Mouse (Mus musculus) frontal cortex, postnatal 36 days (tissue): ENCODE measurements around the gene Tmem132c.

ENCODE experiments used
- DNase-seq, 2 experiments: peaks; one replicate each; pipeline ENCODE4 v3.0.0; 2022; ENCODE audit warnings: low spot score in 2 of 2

Gene Tmem132c

DNA sequence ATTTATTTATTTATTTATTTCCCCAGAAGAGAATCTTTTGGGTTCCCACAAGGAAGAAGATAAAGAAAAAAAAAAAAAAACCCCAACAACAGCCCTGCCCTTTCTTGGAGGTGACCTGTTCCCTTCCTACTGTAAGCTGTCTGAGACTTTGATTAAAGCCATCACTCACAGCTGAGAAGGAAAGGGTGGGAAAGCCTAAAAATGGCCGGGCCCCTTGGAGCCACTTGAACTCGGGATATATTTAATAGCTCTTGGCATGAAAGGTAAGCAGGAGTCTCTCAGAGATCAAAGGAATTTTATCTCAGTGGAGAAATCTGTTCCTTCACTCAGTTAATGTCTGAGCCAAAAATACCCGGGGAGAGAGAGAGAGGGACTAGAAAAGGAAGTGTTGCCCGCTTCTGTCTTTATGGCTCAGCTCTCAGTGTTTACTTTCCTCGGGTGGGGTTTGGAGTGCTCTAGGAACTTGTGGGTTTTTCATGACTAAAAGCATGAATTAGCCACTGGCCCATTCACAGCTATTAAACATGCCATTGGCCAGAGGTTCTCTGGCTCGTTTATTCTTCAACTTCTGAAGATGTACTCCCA, 41.0 kb downstream of the Tmem132c start:
- DNase-seq: no peak

DNA sequence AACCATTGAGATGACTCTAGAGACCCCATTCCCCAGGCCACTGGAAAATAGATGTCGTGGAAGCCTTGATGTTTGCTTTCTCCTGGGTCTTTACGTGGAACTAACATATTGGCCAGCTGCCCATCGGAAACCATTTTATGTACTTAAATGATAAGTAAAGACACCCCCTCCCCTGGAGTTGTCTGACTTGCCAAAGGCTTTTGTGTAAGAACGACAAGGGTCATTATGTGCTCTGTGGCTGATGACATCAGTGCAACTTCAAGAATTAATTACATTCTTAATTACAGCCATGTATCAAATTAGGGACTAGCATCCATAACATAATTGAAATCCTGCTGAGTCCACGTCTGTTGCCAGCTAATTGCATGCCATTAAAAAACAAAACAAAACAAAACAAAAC, 45.3 kb downstream of the Tmem132c start:
- DNase-seq: no peak

DNA sequence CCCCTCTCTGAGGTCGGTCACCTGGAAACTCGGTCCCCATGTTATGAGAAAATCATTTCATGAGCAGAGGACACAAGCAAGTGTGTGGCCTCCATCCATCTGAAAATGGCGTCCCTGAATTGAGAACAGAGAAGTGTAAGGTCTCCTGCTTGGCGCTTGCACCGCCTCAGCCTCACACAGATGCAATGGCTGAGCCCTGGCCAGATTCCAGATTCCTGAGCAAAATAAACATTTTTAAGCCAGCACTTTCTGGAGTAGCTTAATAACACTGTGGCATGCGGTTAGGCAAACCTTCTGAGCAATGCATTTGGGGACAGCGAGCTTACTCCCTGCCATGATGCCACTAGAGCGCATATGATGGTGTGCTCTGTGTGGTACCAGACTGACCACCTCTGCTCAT, 48.1 kb downstream of the Tmem132c start:
- DNase-seq: no peak

DNA sequence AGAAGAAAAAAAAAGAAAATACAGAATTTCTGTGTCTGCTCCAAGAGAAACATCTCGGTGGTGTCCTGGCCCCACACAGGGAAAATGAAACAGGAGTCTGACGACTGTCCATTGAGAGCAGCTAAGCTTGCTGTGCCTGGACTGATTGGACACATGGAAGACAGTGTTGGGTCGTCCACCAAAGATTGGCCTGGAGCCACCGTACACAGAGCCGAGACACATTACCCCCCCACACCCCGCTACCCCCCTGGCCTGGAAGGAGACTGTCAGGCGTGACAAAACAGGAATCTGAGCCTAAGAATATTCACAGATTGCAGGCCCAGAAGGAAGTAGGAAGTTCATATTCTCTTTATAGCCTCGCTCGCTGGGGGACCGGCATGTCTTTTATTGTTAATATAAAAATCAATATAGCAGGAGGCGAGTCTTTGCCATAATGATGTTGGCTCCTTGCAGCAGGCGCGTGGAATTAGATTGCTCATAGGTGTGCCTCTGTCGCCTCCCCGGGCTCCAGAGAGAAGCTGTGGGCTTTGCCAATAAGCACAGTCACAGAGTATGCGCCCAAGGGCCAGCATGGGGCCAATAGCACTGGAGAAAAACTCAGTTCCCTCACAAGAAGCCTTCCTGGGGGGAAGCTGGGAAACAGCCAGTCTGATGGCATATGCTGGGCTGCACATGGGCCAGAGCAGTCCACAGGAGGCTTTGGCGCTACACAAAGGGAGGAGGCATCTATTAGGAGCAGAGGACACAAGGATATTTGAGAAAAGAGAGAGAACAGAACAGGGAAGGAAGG, 49.0 kb downstream of the Tmem132c start:
- DNase-seq: no peak

DNA sequence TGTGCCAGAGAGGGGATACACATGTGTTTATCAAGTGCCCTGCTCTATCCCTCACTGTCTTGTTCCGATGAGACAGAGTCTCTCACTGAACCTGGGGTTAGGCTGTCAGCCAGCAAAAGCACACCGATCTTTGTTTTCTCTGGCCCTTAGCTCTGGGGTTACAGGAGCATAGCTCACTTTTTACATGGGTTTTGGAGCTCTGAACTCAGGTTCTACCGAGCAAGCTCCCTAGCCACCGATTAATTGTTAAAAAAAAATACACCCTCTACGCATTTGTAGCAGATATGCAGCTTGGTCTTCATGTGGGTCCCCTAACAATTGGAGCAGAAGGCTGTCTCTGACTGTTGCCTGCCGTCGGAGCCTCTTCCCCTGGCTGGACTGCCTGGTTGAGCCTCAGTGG, 50.0 kb downstream of the Tmem132c start:
- no peak for DNase-seq

DNA sequence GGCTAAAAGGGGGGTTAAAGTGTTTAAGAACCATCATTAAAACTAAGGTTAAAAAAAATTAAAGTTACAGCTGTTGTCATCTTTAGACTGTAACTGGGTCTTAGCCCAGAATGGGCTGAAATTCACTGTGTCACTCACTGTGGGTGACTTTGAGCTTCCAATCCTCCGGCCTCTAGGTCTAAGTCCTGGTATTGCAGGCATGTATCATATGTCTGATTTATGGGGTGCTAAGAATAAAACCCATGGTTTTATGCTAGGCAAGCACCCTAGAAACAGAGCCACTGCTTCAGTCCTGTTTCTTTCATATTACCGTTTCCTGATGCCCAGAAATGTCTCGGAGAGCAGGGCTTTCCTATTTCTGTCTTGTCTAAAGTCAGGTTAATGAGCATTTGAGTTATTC, 52.1 kb downstream of the Tmem132c start:
- DNase-seq: no peak

DNA sequence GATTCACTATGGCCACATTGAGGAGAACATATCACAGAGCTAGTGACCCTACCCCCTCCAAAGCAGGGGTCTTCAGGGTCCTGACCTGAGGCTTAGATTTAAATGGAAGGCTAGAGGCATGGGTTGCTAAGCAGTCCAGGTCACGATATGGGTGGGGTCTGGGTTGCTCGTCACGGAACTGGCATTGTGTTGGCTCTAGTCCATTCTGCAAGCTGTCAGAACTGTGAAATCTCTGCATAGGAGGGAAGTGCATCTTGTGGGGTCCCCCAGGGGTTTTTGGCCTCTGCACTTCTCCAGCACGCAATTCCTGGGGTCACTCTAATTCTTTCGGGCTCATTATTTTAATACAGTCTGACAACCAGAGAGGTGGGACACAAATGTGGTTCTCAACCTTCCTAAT, 55.9 kb downstream of the Tmem132c start:
- DNase-seq: no peak

DNA sequence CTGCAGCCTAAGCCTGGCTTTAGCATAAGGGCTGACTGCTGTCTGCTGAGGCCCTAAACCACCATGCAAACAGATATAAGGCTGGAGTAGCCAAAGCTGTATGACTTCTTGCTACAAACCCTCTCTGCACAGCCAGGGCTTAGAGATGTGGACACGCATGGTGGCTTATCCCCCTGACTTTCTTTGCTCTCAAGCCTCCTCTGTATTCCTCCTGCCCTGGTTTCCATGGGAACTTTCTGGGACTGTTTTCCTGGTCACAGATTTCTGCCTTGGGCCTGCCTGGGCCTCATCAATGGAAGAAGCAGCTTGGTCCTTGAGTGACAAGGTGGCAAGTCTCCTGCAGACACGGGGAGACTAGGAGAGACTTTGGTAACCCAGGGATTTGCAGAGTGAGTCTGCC, 56.5 kb downstream of the Tmem132c start:
- no peak for DNase-seq

DNA sequence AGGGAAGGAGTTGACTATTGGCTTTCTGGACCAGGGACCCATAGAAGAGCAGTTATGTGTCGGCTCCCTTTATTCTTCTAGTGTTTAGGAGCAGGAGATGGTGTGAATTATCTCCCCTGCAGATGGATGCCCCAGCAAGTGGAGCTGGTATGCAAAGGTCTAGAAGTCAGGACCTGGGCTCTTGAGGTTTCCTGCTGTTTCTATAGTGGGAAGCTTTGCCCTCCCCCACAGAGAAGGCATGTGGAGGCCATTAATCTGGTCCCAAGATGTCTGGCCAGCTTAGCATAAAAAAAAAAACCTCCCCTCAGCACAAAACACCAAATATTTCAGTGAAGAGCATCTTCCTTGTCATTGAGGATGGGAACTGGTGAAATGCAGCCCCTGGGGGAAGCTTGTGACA, 57.4 kb downstream of the Tmem132c start:
- no peak for DNase-seq

DNA sequence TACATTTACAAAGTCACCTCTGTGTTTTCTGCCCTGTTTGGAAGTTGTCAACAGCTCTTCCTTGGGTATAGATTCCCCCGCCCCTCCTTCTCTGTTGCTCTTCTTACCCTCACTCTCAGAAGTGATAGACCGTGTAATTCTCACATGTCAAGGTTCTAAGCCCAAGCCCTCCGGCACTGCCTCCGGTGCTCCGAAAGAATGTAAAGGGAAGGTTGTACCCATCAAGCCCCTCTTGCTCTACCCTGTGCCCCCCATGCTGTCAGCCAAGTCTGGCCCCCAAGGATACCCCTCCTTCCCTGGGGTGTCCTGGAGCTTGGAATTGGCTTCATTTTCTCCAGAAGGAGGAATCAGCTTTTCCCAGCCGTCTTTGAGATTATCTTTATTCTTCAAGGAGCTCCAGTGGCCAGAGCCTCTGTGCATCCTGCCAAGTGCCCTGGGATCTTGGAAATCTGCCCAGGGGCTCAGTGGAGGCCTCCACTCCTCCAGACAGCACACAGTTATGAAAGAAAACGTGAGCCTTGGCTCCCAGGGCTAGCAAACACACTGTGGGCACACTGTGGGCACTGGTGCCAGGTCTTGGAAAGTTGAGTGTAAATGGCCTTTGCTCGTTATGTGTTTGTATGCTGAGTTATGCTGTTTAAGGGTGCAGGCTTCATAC, 59.1 kb downstream of the Tmem132c start:
- peak; percentile 9 to 35 for DNase-seq

DNA sequence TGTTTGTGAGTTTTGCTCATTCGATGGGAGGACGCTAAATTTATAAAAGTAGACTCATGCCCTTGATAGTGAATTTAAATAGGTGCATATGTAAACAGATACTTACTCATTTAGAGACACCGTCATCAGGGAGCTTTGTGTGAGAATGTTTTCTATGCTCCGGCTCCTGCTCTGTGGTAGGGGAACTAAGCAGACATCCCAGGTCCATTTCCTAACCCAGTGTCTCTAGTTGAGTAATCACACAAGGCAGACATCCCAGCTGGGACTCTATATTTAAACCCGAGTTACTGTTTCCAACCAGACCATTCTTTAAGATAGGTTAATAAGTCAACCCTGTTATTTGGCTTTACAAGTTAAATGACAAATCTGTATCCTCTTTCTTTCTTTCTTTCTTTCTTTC, 63.7 kb downstream of the Tmem132c start:
- DNase-seq: no peak

DNA sequence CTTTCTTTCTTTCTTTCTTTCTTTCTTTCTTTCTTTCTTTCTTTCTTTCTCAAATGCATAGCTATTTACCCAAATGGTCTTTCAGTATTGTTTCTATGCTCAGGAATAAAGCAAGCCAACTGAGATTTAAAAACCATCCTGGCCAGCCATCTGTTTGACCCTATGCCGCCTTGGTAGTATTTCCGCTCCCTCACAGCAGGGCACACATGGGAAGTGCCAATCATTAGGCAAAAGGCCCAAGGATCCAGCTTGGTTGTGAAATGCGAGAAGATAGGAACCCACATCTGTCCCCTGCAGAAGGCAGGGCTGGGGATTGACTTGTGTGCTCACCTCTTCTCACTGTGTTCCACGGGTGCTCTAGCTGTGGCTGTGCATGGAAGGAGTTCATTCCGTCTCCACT, 64.1 kb downstream of the Tmem132c start:
- no peak for DNase-seq

DNA sequence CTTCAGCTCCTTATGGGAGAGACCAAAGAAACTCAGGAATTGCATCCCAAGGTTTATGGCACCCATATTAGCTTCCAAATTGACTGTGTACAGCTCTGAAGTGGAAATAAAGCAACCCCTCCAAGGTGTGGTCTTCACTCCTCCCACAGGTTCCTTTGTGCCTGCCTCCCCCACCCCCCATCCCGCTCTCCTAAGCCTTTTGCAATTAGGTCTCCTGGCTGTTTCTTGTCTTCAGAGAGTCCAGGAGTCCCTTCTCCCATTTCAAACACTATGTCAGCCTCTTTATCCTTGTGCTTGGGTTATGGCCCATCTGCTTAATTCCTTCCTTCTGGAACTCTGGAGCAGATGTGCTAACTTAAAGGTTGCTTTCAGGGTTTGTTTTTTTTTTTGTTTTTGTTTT, 65.1 kb downstream of the Tmem132c start:
- no peak for DNase-seq

DNA sequence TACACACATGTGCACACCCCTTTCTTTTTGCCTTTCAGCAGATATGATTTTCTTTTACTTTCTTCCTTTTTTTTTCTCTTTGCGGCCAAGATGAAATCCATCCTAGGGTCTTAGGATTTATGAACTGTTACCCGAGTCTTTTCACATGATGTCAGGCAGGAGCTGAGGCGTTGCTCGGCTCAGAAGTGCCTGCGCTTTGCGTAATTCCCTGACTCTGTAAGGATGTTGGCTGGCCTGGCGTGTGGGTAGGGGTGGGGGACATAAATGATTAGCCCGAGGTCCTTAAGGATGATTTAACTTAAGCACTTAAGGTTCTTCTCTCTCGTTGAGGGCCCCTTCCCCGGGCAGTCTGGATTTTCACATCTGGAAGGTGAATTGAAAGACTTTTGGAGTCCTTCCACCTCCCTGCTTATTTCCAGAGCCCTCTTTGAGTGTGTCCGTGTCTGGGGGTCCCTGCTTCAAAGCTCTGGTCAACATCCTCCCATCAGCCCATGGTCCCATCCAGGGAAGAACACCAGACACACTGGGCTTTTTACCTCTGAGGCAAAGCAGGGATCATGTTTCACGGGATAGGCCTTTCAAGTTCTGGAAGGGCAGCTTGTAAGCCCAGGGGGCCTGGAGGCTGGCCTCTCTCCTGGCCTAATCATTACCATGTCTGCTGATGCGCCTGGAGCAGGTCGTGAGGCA, 68.9 kb downstream of the Tmem132c start:
- no peak for DNase-seq

DNA sequence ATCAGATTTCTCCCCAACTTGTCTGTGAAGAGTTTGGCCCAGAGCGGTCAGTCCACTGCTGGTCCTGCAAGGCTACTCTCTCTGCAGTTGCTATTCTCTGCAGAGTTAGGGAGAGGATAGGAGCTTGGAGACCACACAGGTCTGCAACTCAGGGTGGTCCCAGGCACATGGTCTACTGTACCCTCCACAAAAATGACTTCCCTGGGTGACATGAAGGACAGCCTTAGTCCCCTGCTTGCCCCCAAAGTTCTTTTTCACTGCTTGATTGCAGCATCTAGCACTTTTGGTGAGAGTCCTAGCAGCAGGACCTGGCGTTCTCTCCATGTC, 69.4 kb downstream of the Tmem132c start:
- no peak for DNase-seq

DNA sequence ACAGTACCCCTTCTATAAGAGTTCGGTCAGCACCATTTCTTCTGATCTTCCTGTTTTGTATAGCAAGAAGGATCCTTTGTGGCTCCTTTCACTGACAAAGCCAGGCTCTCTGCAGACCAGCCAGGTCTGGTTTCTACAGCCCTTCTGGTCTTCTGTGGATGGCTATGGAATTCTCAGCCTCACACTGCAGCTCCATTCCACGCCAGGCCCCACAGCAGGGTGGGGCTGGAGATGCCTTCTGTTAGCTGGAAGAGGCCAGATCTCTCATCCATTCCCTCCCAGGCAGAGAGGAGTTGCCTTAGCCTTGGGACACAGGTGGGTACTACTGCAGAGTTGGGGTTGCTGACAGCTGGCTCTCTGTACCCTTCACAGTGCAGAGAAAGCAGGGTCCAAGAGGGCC, 72.0 kb downstream of the Tmem132c start:
- DNase-seq: no peak

DNA sequence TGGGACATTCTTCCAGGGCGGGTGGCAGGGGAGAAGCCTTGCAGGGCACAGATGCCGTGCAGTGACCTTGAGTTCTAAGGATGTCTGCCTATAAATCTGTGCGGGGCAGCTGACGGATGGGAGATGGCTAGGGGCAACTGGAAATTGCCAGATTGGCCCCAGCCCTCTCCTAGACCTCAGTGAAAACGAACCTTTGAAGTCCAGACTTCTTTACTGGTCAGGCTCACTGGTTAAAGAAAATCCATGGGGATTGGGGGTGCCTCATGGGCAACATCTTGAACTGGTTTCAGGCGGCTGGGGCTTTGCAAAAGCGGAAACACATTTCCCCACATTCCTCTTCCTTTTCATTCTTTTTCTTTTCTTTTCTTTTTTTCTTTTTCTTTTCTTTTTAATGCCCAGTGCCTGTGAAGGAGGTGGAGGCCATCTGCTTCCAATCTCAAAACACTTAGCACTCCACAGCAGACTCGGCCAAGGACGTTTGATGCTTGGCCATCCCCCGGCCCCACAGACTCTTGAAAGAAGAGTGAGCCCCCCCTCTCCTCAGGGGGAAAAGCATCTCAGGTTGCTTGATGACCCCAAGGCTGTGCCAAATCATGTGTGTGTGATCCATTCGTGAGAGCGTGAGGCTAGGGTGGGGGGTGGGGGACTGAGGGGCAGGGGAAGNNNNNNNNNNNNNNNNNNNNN, 77.6 kb downstream of the Tmem132c start:
- no peak for DNase-seq

DNA sequence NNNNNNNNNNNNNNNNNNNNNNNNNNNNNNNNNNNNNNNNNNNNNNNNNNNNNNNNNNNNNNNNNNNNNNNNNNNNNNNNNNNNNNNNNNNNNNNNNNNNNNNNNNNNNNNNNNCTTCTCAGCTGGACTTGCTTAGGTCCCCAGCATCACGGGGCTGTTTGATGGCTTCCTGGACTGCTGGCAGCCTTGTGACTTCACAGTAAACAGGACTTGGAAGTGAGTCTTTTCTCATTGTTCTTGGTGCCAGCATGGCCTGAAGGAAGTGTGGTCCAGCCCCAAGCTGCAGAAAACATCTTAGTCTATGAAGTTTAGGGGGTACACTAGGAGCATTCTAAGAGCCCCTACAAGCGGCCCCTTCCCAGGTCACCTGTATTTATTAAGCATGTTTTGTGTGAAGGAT, 83.0 kb downstream of the Tmem132c start:
- DNase-seq: no peak

DNA sequence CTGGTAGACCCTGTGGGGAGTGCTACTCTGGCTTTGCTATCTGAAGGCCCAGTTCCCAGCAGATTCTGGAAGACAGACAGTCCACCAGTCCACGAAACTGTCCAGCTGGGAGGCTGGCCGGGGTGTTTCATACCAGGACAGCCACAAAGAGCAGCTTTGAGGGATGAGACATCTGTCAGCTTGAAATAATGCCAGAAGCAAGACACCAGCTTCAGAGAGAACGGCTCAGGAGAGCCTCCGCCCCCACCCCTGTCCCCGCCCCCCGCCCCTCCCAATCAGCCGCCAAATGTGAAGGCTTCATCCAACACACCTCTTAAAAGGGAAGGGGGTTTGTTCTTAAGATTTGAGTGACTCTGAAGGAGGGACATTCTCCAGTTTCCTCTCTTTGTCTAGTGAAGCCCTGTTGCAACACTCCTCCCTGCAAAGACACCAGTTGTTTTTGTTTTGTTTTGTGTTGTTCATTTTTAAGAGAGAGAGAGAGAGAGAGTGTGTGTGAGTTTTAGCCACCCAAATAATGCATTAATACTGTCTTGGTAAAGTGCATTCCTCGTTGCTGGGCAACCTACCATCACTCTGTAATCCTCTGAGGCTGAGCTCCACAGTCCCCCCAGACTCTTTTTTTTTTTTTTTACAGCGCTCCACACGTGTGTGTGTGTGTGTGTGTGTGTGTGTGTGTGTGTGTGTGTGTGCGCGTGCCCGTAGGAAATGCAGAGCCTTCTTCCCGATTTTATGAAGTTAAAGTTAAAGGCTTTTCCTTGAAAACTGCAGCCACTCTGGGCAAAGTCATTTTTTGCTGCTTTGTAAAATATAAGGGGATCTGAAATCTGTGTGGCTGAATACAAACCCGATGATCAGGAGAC, 94.7 kb downstream of the Tmem132c start:
- peak; percentile 17 to 20 for DNase-seq

DNA sequence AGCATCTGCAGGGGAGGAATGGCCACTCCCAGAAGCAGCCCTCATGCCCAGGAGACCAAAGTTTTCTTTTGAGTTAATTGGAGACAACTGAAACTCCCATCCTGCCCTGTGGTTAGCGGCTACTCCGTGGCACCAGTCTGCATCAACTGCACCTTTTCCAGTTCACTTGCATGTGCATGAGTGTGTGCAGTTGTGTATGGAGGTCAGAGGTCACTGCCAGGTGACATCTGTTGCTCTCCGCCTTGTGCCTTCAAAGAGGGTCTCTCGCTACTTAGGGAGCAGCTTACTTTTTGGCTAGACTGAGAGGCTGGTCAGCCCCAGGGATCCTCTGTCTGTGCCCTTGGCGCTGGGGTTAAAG, 95.3 kb downstream of the Tmem132c start:
- DNase-seq: no peak

DNA sequence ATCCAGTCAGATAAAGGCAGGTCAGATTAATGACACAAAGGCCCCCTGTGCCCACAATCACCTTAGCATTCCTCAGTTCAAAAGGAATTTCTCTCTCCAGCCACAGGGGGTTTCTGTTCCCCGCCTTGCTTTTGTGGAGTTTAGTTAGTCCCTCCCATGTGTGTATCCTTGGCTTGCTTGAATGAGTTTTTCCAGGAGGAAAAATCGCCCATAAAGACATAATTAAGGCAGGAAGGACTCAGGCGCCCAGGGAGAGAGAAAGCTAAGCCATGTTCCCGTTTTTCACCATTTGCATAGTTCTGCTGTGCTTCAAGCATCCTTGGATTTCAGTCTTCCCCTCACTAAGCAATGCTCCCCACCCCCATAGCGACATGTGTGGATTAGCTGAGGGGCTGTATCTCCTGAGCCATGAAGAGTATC, 97.4 kb downstream of the Tmem132c start:
- no peak for DNase-seq
